Mouse (Mus musculus) intestine, embryonic 16.5 days (tissue): ENCODE measurements around the gene Syt15. TPM values are rescaled to one million over a fixed set of nuclear protein-coding genes. Genes with fewer than 3 reads are reported as not detected.

Experiments used
- polyA plus RNA-seq: library from polyadenylated mRNA; unstranded; fragments of >200 nt; fragmentation: Nextera tagmentation; extraction: Ambion mirVana; gene quantifications from 2 replicates; pipeline ENCODE4 v1.2.1, GENCODE M21; 2015

Syt15 gene
- polyA plus RNA-seq, 1 experiment from 2014 or later = 0.86 TPM

Other genes starting within 250 kb of the Syt15 start
- 0.12 TPM in 2 replicates for gene Zfp488, start 240.8 kb upstream of the Syt15 start, polyA plus RNA-seq
- gene Gm30083, start 204.4 kb upstream of the Syt15 start, polyA plus RNA-seq = not detected in 2 replicates
- not detected in 2 replicates for gene Gm5460, start 202.8 kb upstream of the Syt15 start, polyA plus RNA-seq
- gene Antxrl, start 166.9 kb upstream of the Syt15 start, polyA plus RNA-seq = not detected in 2 replicates
- 5.7 and 6.7 TPM in 2 replicates for gene Anxa8, start 133.6 kb upstream of the Syt15 start, polyA plus RNA-seq
- gene A630023A22Rik, start 116.8 kb upstream of the Syt15 start, polyA plus RNA-seq = 0.24 and 0.98 TPM in 2 replicates
- gene Npy4r, start 67.1 kb upstream of the Syt15 start, polyA plus RNA-seq = 0.42 and 0.48 TPM in 2 replicates
- 0.26 and 0.27 TPM in 2 replicates for gene Gprin2, start 17.9 kb upstream of the Syt15 start, polyA plus RNA-seq
- gene Shld2, start 90.9 kb downstream of the Syt15 start, polyA plus RNA-seq = 5.8 and 7.1 TPM in 2 replicates
- 72.9 and 73.6 TPM in 2 replicates for gene Glud1, start 91.1 kb downstream of the Syt15 start, polyA plus RNA-seq
- not detected in 2 replicates for gene Fam25c, start 135.8 kb downstream of the Syt15 start, polyA plus RNA-seq
- gene Sncg, start 155.2 kb downstream of the Syt15 start, polyA plus RNA-seq = 35.5 and 37.9 TPM in 2 replicates
- gene Mmrn2, start 155.9 kb downstream of the Syt15 start, polyA plus RNA-seq = 7.1 and 7.2 TPM in 2 replicates